Mouse (Mus musculus): ENCODE measurements at regions not wholly inside any gene's neighbourhood (a gene's known extent, or its start where the extent isn't known, plus 50 kb on each side); places are given as distances from the start of the nearest gene placed in this dataset.

DNA sequence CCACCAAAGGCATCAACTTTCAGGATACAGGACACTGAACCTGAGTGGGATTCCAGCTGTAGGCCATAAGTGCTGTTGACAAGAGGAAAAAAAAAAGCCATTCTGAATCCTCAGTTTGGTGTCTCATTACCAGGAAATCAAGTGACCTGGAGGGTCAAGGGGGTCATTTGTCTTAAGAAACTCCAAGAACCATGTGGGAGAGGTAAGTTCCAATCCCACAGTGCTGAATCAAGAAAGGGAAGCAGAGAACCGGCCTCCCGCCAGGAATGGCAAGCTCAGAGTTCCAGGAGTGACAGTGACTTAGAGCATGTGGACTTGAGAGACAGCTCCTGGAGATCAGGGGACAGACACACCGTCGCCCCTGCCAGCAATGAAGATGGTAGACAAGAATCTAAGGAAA, 67.5 kb upstream of the Peli2 start:
- DNase-seq (ENCODE audit: low read depth, low spot score), result peak; percentile 35

DNA sequence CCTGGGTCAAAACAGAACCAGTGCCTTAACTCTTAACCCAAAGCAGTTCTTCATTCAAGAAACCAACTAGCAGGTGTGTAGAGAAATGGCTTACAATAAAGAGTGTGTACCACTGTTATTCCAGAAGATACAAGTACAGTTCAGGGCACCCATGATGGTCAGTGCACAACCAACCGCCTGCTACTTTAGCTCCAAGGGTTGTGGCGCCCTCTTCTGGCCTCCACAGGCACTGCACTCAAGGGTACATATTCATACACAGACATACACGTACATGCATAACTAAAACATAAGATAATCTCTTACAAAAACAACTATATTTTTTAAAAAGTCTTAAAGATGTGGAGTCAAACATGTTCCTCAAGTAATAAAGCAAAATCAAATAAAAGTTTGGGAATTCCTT, 65.9 kb upstream of the Peli2 start:
- no peak for DNase-seq (ENCODE audit: low read depth, low spot score)

- no peak for DNase-seq (ENCODE audit: low read depth, low spot score)
These were observed 64.8 kb upstream of the Peli2 start for GRCm38 (mm10) chr14:48055861-48056260.

- no peak for DNase-seq (ENCODE audit: low read depth, low spot score)
These were observed 62.3 kb upstream of the Peli2 start for GRCm38 (mm10) chr14:48058234-48058868.

- DNase-seq (ENCODE audit: low read depth, low spot score), result no peak
These were observed 60.8 kb upstream of the Peli2 start for GRCm38 (mm10) chr14:48059664-48060455.

DNA sequence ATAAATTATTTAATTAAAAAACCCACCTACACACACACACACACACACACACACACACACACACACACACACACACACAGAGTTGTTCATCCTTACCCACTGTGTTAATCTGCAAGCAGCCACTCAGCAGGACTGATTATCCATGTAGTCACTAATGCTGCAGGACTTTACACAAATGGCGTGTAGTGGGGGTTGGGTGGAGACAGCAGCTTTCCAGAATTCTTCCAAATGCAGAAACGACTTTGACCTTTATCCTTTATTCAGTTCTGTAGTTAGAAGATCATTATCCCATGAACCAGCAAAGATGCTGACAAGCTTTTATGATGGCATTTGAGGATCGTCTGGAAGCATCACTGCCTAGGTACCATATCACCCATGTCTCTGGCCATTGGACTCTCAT, 52.0 kb upstream of the Peli2 start:
- DNase-seq (ENCODE audit: low read depth, low spot score), result no peak
